Mouse (Mus musculus): Measurements from ENCODE around the gene Dbndd1. TPM values are rescaled to one million over a fixed set of nuclear protein-coding genes. Genes with fewer than 3 reads are reported as not detected.

The Dbndd1 gene
- polyA plus RNA-seq, 1 experiment from 2014 or later = 40.7 TPM

Other genes starting within 250 kb of the Dbndd1 start
- gene Fanca, start 196.9 kb downstream of the Dbndd1 start, polyA plus RNA-seq (2014; fragmentation: Nextera tagmentation; extraction: Ambion mirVana) = 26.9 and 35.4 TPM in 2 replicates
- gene Spire2, start 182.8 kb downstream of the Dbndd1 start, polyA plus RNA-seq (2014; fragmentation: Nextera tagmentation; extraction: Ambion mirVana) = 13.1 and 13.2 TPM in 2 replicates
- 179 and 181 TPM in 2 replicates for gene Tcf25, start 141.7 kb downstream of the Dbndd1 start, polyA plus RNA-seq (2014; fragmentation: Nextera tagmentation; extraction: Ambion mirVana)
- 0.11 and 0.49 TPM in 2 replicates for gene Mc1r, start 108.4 kb downstream of the Dbndd1 start, polyA plus RNA-seq (2014; fragmentation: Nextera tagmentation; extraction: Ambion mirVana)
- gene Tubb3, start 104.0 kb downstream of the Dbndd1 start, polyA plus RNA-seq (2014; fragmentation: Nextera tagmentation; extraction: Ambion mirVana) = 950 and 1,011 TPM in 2 replicates
- gene Def8, start 91.9 kb downstream of the Dbndd1 start, polyA plus RNA-seq (2014; fragmentation: Nextera tagmentation; extraction: Ambion mirVana) = 32.5 and 32.7 TPM in 2 replicates
- 30.7 and 32.3 TPM in 2 replicates for gene Afg3l1, start 37.6 kb downstream of the Dbndd1 start, polyA plus RNA-seq (2014; fragmentation: Nextera tagmentation; extraction: Ambion mirVana)
- 45.5 and 50.7 TPM in 2 replicates for gene Gas8, start 3.4 kb upstream of the Dbndd1 start, polyA plus RNA-seq (2014; fragmentation: Nextera tagmentation; extraction: Ambion mirVana)
- 11.3 and 12.4 TPM in 2 replicates for gene Rhou, start 138.5 kb upstream of the Dbndd1 start, polyA plus RNA-seq (2014; fragmentation: Nextera tagmentation; extraction: Ambion mirVana)